Mouse (Mus musculus): ENCODE measurements around the gene Ccl28.
"Not testable (repeated sequence)": the region's sequence is repeated elsewhere in the genome, so short reads cannot be mapped to it uniquely, and the experiment has no call there.

The Ccl28 gene

GRCm38 (mm10) chr13:119648891-119649698 lies 25.5 kb downstream of the Ccl28 start:
- no peak for DNase-seq

DNA sequence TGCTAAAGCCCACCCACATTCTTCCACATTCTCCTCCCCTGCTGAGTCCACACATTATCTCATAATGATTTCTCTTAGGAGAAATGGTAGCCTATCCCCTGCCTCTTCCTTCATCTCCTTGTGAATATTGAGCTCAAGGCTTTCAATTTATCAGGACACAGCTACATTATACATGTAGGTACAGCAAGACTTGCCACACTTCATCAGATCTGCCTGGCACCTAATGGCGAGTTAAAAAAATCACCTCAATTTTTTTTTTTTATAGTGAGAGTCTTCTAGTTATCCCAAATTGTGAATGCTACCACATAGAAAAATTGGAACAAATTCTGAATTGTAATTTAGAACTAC lies 26.1 kb downstream of the Ccl28 start:
- DNase-seq = no peak

DNA sequence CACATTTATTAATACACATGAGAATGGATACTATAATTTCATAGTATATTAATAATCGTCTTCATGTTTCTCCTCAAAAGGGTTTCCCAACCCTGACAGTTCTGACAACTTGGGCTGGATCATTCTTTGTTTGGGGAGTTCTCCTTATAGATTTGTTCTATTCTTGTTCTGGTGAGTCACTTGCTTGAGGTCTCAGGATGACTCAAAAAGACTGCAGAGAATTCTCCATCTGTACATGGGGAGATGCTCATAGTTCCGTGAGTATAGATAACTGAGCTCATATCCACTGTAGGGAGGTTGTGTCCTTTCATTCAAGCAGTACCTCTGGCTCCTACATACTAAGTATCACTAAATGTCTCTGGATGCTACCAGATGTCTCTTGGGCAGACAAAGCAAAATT lies 31.1 kb downstream of the Ccl28 start:
- DNase-seq = no peak

- DNase-seq = no peak
Observed at GRCm38 (mm10) chr13:119656246-119656645, 32.6 kb downstream of the Ccl28 start.

DNA sequence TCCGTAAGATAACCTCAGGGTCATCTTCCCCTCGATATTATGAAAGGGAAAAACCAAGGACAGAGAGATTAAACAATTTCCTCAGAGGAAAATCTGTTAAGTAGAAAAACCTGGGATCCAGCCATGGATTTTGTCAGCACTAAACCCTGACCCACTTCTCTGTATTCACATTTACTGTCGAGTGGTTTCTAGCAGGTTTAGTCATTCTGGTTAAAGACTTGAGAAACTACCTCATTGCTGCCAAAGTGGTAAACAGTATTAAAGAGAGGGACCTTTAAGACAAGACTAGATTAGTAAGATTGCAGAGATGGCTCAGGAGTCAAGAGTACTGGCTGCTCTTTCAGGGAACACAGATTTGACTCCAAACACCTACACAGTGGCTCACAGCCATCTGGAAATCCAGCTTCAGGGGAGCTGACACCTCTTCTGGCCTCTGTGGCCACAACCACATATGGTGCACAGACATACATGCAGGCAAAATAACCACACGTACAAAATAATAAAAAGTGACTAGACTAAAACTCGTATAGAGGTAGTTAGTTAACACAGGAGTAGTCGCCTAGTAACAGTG lies 33.3 kb downstream of the Ccl28 start:
- DNase-seq = no peak

GRCm38 (mm10) chr13:119661420-119661819 lies 37.8 kb downstream of the Ccl28 start:
- peak; percentile 57 for DNase-seq

DNA sequence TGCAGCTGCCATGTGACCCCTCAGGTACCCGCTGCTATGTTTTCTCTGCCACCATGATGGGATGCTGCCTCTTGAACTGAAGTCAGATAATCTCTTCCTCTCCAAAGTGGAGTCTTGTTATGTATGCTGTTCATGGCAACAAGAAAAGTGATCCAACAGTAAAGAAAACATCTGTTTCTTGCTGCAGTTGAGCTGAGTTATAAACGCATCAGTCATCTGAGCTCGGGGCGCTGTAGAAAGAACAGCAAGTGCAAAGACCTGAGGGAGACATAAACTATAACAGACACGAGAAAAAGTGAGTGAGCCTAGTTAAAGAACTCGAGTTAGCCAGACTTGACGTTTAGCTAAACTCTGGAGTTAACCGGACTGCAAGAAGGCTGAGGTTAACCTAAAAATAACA lies 55.2 kb downstream of the Ccl28 start:
- no peak for DNase-seq

DNA sequence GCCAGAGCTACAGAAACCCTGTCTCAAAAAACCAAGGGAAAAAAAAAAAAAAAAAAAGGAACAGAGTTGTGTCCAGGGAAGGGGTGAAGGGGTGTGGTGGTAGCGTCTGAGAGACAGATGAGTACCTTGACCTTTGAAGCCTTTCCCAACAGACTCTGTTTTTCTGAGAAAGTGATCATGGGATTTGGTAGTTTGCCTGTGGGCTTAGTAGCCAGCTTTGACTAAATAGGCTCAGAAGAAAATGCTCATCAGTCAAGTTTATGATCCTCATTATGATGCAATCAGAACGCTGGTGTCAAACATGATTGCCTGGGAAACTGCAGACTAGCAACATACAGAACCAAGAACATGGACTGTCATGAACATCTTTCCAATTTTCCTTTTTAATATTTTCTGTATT lies 56.1 kb downstream of the Ccl28 start:
- DNase-seq = no peak

- DNase-seq = no peak
Observed at GRCm38 (mm10) chr13:119681161-119681560, 57.5 kb downstream of the Ccl28 start.

GRCm38 (mm10) chr13:119684416-119685177 lies 61.0 kb downstream of the Ccl28 start:
- DNase-seq = no peak

DNA sequence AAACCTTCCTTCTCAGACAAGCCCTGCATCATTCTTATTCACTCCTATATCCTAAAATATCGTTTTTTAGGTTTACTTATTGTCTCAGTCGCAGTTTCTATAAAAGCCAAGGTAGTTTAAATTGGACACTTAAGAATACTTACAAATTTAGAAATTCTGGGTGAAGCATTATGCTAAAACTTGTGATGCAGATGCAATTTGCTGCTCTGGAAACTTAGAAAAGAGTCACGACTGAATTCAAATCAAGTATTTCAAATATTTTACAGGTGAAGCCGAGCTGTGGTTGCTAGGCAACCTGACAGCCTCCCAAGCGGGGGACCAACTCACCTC lies 66.1 kb downstream of the Ccl28 start:
- DNase-seq = no peak

DNA sequence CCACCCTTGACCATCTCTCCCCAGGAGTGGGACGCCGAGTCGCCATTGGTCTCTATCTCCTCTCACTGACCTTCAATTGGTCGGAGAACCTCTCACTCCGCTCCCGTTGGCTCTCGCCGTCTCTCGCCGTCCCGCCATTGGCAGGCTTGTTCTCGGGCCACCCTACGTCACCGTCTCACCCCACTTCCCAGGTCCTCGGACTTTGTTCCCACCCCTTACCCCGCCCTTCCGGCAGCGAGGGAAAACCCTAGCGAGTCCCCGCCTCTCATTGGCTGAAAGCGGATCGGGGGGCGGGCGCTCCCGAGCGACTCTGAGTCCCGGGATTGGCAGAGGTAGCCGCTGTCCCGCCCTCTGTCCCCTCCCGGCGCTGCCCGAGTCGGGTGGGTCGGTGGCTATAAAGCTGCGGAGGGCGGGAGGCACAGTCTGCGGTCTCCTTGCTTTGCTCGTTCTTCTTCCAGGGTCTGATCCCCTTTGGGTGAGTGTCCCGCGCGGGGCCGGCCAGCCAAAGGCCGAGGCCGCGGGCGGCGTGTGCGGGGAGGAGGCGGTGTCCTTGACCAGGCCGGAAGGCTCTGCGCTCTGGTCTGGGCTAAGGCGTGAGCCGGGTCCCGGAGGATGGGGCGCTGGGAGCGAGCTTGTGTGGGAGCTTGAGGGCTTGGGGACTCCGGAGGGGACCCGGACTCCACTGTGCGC lies 66.6 kb downstream of the Ccl28 start, which contains the start of gene Hmgcs1:
Gene Hmgcs1 (plus strand): TSS at position 341 of the 690 bp plus-strand sequence.
- DNase-seq = peak; percentile 100

- peak; percentile 85 for DNase-seq
Observed at GRCm38 (mm10) chr13:119690876-119691620, 67.4 kb downstream of the Ccl28 start.

GRCm38 (mm10) chr13:119691958-119692357 lies 68.3 kb downstream of the Ccl28 start:
- not testable (repeated sequence) for DNase-seq

DNA sequence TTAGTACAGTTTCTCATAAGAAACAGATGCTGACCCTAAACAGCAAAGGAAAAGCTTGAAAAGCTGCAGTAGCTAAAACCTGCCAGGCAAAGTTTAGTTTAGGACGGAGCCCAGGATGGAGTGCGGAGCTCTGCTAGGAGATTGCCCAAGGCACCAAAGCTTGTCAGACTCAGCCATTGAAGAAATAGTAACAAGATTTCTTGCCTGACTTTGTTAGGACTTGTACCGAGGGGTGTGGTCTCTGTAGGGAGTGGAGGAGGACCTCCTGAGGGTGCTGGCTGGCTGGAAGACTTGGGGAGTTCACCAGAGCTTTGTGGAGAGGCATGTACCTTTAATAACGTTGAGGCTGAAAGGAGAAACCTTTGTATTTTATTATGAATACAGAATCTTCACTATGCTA lies 72.1 kb downstream of the Ccl28 start:
- no peak for DNase-seq

DNA sequence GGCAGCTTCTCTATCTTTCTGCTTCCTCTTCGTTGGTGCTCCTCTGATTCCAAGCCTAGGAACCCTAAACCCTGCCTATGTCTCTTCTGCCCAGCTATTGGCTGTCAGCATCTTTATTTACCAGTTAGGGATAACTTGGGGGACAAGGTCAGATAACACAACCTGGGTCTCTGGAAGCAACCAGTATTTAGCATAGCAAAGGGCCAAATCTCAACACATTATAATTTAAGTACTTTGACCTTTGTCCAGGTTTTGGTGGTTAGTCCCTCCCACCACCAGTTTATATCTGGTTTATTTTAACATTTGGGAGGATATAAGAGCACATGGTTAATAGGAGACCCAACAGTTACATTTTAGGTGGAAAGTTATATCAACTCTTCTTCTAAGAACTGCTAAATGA lies 72.9 kb downstream of the Ccl28 start:
- DNase-seq = no peak

GRCm38 (mm10) chr13:119698436-119698835 lies 74.8 kb downstream of the Ccl28 start:
- peak; percentile 67 for DNase-seq

All from kidney, adult 11 months (tissue).